Mouse (Mus musculus): Measurements from ENCODE around the gene Olfr381.
"Not testable (repeated sequence)": the region's sequence is repeated elsewhere in the genome, so short reads cannot be mapped to it uniquely, and the experiment has no call there.

The Olfr381 gene

GRCm38 (mm10) chr11:73491503-73491902, at the start of gene Olfr381:
Gene Olfr381, minus strand, starts transcription at chr11:73491603.
- no peak for DNase-seq

- not testable (repeated sequence) for DNase-seq
These were observed 37.6 kb upstream of the Olfr381 start for GRCm38 (mm10) chr11:73528971-73529370.

- no peak for DNase-seq
These were observed 25.7 kb upstream of the Olfr381 start, which contains the start of gene Olfr382 for GRCm38 (mm10) chr11:73517097-73517496. Gene Olfr382, minus strand, starts transcription at chr11:73517197.

GRCm38 (mm10) chr11:73457408-73457807, 34.0 kb downstream of the Olfr381 start, which contains the start of gene Olfr380:
Gene Olfr380, minus strand, starts transcription at chr11:73457508.
- DNase-seq, result no peak
